Mouse (Mus musculus): ENCODE results near the gene Rabgef1.

The Rabgef1 gene

DNA sequence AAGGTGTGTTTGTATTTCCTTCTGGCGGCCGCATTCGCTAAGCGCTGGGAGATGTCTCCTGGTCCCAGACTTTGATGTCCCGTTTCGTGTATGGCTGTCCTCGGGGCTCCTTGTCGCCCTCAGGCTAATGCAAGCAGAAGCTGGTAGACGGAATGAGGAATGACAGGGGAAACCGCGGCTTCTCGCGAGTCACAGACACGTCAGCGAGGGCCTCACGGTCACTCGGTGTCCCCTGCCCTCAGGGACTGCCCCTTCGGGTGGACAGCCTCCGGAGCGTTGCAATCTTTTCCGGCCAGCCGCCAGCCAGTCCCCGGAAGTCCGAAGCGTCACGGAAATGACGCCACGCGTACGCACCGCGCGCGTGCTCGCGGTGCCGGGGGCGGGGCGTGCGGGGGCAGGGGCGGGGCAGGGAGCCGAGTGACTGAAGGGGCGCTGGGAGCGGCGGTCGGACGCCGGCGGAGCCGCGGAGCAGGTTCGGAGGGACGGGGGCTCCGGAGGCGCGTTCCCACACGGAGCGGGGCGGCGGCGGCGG, at the start of gene Rabgef1:
Gene Rabgef1 (plus strand): TSS at position 376 of the 532 bp plus-strand sequence.
- peak; percentile 94 to 97 for DNase-seq

DNA sequence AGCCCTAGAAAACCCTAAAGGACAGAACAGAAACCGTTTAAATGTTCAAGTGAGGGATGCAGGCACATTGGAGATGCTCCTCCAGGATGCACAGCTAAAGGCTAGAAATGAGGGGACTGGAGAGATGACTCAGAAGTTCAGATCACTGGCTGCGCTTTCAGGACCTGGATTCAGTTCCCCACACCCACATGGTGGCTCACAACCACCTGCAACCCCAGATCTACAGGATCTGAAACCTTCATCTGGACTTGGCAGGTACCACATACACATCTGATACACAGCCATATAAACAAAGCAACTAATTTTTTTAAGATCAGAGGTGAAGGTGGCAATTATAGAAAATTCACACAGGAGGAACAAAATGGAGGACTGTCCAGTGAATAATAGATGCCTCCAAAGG, 49.2 kb upstream of the Rabgef1 start:
- DNase-seq: no peak

DNA sequence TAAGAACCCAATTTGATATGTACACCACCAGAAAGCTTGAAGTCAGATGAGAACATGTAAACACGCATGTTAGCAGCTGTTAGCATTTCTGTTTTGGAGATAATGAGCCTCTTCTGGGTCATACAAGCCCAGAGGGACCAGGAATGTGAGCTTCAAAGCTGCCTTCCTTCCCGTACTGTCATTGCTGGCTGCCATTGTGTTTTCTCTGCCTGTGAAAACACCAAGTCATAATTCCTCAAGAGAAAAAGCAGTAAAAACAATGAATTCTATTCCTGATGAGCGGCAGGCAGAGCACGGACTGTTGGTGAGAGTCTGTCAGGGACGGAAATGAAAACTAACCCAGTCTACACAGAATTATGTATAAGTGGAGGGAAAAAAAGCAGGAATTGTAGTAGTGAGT, 47.3 kb upstream of the Rabgef1 start:
- DNase-seq: no peak

DNA sequence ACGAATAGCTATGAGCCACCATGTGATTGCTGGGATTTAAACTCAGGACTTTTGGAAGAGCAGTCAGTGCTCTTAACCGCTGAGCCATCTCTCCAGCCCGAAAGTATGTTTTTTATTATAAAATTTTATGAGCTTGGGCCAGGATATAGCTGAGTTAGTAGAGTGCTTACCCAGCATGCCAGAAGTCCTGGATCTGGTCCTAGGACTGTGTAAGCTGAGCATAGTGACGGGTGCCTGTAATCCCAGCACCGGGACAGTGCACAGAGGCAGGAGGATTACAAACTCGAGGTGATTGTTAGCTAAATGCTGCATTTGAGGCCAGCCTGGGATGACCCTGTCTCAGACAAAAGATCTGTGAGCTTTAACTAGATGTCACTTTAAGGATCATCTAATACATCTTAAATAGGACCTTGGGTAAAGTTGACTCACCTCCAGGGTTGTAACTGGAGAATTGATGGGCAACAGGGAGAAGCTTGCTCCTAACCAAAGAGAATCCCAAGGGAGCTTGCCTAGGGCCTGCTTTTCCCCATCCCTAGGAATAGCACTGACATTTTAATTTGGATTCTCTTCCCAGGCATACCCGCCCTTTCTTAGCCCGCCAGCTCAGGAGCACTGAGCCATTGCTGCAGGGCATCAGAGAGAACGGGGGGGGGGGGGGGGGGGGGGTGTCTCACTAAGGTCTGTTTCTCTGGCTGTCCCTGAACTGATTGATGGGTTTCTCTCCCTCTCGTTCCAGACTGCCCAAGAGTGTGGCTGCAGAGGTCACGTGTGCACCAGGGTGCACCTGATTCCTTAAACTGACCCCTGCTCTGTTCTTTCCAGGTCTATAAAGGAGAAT, 42.7 kb upstream of the Rabgef1 start:
- no peak for DNase-seq

DNA sequence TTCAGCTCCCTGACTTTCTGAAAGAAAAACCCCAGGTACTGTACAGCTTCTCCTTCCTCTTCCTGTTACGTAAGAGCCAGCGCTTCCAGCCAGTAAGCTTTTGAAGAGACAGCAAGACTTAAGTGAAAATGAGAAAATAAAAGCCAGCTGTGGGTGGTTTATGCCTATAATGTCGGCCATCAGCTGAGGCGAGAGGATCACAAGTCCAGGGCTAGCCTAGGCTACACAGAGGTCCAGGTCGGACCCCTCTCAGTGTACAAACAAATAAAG, 42.1 kb upstream of the Rabgef1 start:
- DNase-seq: no peak

DNA sequence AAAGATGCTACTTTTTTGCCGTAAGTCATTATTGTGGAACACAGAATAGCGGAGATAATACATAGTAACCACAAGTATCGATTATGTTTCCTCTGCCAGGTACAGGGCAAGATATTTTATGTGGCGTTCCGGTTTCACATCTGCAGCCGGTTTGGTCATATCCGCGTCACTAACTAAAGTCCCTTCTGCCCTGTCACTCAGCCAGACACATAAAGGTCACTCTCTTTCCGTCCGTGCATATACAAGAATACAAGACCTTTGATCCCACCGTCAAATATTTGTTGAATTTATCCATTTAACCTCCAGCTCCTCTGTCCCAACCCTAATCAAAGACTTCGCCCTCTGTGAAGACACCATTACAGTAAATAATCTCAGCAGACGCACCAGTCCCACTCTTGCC, 35.0 kb upstream of the Rabgef1 start:
- DNase-seq: no peak

DNA sequence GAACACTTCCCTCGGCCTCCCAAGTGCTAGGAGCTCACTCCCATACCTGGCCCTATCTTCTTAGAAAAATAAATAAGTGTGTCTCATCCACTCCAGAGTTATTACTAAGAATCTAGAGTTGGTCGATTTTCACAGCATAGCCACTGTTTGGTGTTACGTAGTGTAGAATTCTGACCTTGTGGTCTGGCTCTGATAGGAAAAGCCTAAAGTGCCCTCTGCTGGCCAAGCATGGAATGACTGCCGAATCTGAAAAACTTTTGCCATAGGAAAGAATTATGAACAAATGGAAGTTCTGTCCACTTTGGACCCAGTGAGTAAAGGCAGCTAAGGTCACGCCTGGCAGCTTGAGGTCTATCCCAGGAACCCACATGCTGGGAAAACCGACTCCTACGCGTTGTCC, 32.2 kb upstream of the Rabgef1 start:
- DNase-seq: peak; percentile 69 to 90

DNA sequence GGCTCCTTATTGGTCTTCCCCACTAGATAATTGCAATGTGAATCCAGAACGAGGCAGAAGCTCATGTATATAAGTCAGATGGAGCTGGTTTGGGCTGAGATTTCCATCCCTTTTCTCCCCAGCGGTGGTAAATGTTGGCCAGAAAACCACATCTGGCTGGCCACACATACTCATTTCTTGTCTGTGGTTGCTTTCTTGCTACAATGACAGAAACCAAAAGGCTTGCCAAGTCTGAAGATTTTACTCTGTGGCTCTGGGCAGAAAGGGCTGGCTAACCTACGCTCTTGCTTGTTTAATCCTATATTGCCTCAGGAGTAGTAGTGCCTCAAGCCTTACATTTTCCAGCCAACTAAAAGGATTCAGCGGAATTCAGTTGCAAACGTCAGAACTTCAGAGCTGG, 30.5 kb upstream of the Rabgef1 start:
- no peak for DNase-seq

DNA sequence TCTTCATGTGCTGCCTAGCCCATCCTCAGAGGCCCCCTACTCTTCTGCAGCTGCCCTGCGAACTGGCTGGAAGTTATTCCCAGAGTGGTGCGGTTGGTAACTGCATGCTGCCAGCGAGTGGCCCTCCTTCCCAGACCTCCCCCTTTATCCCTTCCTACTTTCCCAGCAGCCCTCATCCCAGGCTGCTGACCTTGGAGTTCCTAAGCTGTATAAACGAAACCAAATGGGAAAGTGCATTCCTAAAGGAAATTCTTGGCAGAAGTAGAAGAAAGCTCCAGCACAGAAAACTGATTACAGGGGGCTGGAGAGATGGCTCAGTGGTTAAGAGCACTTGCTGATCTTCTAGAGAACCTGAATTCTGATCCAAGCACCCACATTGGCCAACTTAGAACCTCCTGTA, 29.6 kb upstream of the Rabgef1 start:
- DNase-seq: no peak

DNA sequence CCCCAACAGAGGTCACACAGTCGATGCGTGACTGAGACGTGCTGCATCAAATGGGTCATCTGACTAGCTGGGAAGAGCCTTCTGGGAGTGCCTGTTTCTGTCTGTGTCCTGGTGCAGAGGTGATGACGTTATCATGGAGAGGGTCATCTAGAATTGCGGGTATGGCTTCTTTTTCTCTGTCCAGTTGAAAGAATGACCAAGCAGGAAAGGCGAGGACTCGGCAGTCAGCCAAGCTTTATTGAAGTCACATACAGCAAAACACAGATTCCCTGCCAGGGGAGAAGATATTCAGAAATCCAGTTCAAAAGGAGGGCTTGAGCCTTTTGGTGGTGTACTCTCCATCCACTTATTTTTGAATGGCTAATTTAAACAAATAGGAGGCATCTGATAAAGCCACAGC, 28.5 kb upstream of the Rabgef1 start:
- no peak for DNase-seq

DNA sequence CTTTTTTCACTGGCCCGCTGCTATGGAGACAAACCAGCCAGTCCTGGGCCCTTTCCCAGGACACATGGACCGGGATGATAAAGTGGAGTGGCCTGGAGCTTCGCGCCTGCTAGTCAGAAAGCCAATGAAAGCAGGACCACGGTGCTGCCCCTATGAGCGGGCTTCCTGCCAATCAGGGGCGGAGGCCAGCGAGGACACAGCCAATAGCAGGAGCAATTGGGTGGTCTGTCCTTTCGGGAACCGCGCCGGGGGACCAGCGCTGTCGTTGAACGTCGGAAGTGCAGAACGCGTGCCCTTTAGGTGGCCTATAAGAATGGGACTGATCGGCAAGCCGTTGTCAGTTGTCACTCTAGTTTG, 27.6 kb upstream of the Rabgef1 start:
- peak; percentile 70 to 89 for DNase-seq

DNA sequence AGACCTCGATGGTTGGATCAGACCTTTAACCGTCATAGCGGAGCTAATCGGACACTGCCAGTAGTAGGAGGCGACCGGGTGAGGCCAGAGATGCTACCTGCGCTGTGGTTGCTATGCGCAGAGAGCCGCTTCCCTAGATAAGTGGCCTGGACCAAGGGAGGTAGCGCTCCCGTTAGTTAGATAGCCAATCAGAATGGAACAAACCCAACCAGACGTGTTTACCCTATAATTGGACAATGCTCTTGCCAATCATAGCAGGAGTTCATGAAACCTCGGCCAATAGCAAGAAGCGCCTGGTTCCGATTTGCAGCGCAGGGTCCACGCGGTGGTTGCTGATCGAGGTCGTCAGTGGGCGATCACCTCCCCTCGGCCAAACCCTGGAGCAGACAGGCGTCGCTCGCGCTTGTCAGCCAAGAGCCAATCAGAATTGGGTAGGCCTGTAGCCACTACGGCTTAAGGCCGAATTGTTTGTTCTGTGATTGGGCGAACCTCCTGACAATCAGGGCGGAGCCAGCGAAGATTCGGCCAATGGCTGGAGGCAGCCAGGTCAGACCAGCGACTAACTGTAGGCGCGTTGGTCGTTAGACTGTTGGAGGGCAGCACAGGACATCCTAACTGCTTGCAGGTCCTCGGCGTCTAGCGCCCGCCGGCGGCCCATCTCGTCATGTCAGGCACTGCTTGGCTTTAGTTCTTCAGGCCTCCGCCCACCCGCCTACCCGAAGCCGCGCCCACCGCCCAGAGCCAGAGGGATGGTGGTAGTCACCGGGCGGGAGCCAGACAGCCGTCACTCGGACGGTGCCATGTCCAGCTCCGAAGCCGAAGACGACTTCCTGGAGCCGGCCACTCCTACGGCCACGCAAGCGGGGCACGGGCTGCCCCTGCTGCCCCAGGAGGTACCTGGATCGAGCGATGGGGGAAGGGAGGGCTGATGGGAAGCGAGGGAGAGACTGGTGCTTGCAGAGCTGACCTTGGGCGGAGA, 27.0 kb upstream of the Rabgef1 start, which contains the start of gene Kctd7:
Gene Kctd7 (plus strand): TSS at position 528 of the 979 bp plus-strand sequence.
- peak; percentile 98 to 99 for DNase-seq

DNA sequence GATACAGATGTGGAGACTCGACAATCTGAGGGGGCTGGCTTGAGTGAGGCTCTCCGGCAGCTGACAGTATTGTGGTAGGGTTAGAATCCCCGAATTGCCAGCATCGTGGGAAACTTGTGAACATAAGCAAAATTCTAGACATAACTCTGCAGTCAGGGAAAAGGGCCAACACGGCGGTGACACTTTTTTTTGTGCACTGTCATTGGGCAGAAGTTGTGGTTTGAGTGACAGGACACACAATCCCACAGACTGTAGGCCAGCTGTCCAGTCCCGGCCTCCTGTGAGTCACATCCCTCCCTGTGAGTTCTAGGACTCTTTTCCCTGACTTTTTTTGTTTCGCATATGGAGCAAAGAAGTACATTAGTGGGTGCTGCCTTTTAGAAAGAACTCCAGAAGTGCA, 25.6 kb upstream of the Rabgef1 start:
- DNase-seq: no peak

DNA sequence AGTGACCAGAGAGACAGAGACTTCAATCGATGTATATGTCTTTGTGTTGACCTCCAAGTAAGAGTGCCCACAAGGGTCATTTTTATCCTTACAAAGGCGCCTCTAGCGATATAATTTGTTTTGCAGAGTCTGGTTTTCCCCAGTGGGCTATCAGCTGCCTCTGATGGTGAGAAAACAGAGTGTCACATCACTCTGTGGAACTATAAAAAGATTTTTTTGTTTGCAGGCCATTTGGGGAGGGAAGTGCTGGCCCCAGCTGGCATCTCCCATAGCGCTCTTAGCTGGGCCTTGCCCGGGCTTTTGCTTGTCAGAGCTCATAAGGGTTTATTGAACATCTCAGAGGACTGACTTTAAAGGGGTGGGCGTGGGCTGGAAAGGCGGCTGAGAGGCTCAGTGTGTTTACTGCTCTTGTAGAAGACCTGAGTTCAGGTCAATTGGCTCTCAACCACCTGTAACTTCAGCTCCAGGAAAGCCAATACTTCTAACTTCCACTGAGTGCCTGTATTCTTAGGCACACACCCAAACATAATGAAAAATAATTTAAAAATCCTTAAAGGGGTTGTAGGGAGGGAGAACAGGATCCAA, 21.8 kb upstream of the Rabgef1 start:
- no peak for DNase-seq

DNA sequence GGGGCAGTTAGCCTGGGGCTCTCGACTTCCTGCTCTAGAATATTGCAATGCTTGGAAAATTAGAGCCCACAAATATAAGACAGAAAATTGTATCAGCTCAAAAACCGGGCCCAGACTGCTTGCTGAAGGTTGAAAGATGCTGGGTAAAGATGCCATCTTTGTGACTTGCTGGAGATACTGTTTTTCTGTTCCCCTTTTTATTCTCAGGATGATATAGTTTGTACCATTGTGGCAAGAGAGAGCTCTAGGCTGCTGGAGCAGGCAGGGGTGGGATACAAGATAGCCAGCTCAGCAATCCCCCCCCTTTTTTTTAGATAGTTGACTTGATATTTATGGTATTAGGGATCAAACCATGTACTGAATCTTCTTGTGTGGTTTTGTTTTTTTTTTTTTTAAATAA, 17.3 kb upstream of the Rabgef1 start:
- no peak for DNase-seq

DNA sequence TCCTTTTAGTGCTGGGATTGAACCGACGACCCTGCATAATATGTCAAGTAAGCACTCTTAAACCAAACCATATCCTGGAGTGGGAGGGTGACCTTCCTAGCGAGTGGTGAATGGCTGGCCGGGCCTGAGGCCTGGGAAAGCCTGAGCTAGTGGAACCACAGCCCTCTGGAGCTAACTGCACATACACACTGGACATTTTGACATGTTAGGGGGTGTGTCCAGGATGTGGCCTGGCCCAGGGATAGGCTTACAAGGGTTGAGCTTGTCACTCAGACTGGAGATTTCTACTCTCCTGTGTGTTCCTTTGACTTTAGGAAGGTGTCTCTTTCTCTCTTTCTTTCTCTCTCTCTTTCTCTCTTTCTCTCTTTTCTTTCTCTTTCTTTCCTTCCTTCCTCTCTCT, 13.1 kb upstream of the Rabgef1 start:
- no peak for DNase-seq

DNA sequence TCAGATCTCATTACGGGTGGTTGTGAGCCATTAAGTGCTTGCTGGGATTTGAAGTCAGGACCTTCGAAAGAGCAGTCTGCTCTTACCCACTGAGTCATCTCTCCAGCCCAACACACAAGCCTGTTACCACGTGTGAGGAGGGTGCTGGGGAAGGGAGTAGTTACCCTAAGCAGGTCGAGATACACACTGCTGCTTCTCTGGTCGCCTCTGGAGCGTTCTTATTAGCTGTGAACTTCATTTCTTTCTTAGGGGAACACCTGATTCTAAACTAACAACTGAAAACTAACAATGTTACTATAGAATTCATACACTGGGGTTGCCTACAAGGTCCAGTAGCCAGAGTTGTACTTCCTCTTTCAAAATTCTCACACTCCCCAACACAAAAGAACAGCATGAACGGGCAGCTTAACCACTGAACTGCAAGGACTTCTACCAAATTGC, 11.8 kb upstream of the Rabgef1 start:
- no peak for DNase-seq

DNA sequence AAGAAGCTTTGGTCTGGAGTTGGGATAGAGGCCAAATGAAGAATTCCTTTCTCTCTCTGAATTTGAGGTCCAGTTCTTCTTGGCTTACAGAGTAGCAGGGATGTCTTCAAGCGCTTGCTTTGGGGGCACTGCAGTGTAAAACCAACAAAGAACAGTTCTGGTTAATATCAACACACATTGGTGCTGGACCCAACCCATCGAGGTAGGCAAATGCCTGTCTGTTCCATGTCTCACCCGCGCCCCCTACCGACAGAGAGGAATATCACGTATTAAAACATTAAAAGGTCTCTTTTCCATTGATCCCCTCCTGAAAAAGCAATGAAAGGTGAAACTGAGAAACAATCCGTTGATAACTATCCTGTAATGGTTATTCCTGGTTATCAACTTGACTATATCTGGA, 7.9 kb upstream of the Rabgef1 start:
- DNase-seq: peak; percentile 83 to 93

DNA sequence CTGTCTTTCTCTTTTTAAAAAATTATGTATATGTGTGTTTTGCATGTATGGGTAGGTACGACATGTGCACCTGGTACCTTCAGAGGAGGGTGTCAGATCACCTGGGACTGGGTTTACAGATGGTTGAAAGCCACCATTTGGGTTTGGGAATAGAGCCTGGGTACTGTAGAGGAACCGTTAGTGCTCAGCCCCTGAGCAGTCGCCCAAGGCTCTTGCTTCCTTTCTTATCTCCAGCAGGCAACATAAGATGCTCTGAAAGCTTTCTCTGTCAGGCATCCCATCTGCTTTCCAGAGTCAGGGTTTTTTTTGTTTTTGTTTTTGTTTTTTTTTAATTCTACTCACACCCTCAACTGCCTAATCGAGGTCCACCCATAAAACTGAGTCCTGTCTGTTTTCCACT, 6.4 kb upstream of the Rabgef1 start:
- DNase-seq: no peak

DNA sequence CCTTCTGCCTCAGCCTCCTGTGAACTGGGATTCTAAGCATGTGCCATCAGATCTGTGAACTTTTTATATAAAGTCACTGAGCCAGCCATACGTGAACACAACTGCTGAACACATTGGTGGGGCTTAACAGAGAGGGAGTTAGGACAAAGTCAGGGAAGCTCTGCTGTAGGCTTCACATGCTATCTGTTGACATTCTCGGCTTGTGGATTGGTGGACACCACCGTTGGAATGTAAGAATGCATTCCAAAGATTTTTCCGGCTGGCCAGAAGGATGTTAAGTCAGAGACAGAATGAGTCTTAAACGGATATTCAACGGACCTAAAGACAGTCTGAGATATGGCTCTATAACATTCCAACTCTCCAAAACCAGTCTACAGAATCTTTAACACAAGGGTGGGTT, 2.5 kb upstream of the Rabgef1 start:
- no peak for DNase-seq

DNA sequence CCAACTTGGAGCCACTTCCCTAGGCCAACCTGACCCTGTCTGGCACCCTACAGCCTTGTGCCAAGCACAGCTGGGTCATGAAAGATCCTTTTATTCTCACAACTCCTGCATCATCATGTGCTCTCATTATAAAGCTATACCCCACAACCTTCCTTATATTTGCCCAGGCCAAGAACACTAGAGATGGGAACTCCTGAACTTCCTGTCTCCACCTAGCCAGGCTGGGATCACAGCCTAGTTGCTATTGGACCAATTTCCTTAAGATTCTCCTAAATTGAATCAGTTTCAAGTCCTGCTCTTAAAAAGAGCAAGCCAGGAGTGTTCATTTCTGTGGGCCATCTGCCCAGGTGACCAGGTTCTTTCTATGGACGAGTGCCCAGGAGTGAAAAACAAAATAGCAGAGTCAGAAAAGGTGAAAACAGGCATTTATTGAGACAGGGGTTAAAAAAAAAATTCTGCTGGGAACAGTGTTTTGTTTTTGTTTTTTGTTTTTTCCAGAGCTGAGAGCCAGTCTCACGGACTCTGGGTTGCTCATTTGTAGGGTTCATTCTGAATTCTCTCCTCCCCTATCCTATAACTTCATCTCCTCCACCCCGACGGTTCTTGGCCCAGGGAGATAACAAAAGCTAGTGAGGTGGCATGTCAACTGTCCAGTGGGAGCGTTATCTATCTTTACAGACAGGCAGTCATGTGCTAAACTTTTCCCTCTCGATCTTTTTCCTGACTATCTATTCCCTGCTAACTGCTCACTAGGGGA, 754 bp upstream of the Rabgef1 start:
- no peak for DNase-seq

DNA sequence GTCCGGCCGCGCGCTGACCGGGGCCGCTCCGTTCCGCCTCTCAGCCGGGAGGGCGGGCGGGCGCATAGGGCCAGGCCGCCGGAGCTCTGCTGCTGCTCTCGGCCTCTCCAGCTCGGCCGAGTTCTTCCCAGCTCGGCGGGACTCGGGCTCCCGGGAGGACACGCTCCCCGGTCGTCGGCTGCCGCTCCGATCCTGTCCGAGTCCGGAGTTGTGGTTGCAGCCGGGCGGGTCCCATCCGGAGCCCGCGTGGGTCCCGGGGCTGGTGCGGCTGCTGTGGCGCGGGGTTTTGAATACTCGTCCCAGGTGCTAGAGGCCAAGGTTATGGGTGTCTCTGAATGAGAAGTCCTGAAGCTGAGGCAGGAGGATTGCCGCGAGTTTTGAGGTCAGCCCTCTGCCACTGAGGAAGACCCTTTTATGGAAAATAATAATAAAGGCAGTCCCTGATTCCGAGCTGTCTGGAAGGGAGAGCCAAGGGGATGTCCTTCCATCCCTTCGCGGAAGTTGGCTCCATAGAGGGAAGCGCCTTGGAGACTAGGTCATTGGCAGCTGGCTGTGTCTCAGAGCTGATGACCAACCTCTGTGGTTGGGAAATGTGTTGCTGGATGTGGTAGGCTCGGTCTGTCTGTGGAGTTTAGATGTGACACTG, 481 bp downstream of the Rabgef1 start:
- peak; percentile 46 to 76 for DNase-seq

Data from kidney, postnatal 25 days (tissue).